Mouse (Mus musculus): ENCODE measurements around the gene Slc8b1. TPM values are rescaled to one million over a fixed set of nuclear protein-coding genes. Genes with fewer than 3 reads are reported as not detected.

Gene Slc8b1
- total RNA-seq, 2 experiments from 2014 or later = 5.5 to 5.7 TPM

DNA sequence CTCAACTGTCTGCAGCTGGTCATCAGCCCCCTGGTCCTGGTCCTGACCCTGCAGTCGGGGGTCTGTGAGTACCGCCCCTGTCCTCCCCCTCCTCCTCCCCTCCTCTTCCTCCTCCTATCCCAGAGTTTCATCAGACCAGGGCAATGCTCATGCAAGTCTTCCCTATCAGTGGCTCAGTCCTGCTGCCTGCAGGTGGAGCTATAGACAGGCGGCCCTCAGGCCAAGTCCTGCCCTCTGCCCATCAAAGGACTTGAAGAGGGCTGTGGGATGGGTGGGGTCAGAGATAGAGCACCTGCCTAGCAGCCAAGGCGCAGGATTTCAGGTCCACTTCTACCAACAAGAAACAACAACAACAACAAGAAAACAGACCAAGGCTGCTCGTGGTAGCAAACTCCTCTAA lies 14.8 kb downstream of the Slc8b1 start:
- no peak for DNase-seq (ENCODE audit: low spot score in 2 of 2)

DNA sequence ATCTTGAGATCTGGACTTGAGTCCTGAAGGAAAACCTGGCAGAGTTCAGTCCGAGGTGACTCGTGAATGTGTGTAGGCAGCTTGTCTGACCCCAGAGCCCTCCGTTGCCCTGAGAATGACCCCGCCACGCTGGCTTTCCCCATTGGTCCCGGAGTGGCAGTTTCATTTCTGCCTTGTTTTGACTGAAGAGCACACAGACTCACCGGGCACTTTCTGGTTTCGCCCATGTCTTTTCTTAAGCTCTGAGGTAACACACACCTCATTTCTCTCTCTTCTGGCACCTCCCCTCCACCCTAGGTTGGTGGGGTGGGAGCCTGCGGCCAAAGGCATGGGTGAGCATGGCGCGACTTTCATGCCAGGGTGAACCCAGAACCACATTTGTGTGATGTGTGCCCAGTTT lies 15.3 kb downstream of the Slc8b1 start:
- DNase-seq (ENCODE audit: low spot score in 2 of 2) = no peak

GRCm38 (mm10) chr5:120527296-120527964 lies 16.5 kb downstream of the Slc8b1 start:
- DNase-seq (ENCODE audit: low spot score in 2 of 2) = no peak

DNA sequence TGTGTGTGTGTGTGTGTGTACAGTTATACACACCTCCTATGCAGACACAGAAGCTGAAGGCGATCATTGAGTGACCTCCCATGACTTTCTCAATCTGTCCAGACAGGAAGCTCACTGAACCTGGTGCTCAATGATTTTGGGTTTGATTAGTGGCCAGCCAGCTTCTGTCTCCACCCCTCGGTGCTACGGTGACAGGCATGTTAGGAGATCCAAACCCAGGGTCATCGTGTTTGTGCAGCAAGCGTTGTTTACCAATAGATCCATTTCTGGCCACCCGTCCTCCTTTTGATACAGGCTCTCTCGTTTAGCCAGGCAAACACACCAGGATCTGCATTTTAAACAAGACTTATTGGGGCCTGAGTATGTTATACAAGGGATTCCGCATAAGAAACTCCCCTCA lies 20.7 kb downstream of the Slc8b1 start:
- no peak for DNase-seq (ENCODE audit: low spot score in 2 of 2)

DNA sequence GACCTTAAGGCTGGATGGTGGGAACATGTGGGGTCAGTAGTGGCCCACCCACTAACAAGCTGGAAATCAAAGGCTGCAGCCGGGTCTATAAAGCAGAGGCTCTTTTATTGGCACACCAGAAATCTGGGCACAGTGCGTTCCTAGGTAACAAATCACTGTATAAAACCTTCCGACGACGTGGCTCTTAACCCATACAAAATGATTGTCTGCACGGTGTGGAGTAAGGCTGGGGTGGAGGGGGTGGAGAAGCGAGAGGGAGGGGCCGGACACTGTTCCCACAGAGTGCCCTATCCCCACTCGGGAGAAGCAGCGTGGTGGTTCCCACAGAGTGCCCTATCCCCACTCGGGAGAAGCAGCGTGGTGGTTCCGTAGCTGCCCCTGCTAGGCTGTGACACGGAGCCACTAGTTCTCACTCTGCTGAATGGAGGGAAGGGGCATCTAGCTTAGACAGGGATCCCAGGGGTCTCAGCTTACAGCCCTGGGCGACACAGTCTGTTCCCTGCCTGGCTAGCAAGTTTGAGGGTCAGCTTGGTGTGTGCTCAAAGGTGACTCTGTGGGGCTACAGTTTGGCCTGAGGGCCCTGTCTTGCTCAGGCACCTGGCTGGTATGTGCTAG lies 23.2 kb downstream of the Slc8b1 start:
- no peak for DNase-seq (ENCODE audit: low spot score in 2 of 2)

DNA sequence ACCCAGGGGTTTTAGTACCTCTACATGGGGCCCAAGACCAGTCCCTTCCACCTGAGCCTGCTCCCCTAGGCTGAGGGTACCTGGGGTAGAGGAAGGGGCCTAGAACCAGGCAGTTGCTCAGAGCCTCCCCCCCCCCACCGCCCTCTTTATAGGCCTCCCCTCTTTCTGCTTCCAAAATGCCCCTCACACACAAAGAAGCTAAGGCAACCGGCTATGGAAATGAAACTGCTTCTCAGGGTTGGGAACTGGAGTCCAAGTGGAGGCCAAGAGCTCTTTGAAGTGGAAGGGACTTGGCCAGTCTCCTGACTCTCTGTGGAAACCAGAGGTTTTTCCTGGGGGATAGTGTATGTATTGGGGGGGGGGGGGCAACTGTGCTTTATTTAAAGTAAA lies 23.7 kb downstream of the Slc8b1 start:
- no peak for DNase-seq (ENCODE audit: low spot score in 2 of 2)

GRCm38 (mm10) chr5:120536046-120536445 lies 25.1 kb downstream of the Slc8b1 start:
- DNase-seq (ENCODE audit: low spot score in 2 of 2) = peak; percentile 42 to 56

DNA sequence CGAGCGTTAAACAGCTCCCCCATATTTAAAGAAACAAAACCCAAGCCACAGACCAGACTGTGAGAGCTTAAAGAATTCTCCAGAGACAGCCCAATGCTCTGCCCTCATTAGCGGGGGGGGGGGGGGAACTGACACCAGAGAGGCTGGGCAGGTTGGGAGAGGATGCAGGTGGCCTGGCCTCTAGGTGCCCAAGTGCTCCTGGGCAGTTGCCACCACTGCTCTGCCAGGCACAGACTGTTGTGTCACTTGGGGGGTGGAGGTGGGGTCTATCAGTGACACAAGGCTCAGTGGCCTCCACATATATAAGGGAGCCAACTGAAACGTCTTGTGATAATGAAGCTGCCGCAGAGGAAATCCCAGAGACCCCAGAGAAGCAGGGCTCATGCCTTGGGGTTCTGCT lies 25.7 kb downstream of the Slc8b1 start:
- no peak for DNase-seq (ENCODE audit: low spot score in 2 of 2)

- DNase-seq (ENCODE audit: low spot score in 2 of 2) = no peak
These were observed 37.4 kb downstream of the Slc8b1 start for GRCm38 (mm10) chr5:120548236-120548850.

GRCm38 (mm10) chr5:120550137-120550536 lies 39.2 kb downstream of the Slc8b1 start:
- DNase-seq (ENCODE audit: low spot score in 2 of 2) = no peak

DNA sequence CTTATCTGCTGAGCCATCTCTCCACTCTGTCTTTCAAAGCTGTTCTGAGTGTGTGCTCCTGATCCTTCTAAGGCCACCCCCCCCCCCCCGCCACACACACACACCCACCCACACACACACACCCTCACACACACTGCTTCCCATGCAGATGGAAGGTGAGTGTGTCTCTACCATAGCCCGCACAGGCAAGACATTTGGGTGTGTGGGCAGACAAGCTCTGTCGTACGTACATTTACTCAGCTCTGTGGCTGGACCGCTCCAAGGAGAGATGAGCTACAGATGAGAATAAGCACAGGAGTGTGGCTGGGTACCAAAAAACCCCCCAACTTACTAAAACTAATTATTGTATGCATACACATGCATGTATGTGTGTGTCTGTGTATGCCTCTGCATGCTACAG lies 39.7 kb downstream of the Slc8b1 start:
- no peak for DNase-seq (ENCODE audit: low spot score in 2 of 2)

- no peak for DNase-seq (ENCODE audit: low spot score in 2 of 2)
These were observed 44.9 kb downstream of the Slc8b1 start for GRCm38 (mm10) chr5:120555871-120556270.

GRCm38 (mm10) chr5:120558041-120558440 lies 47.1 kb downstream of the Slc8b1 start:
- DNase-seq (ENCODE audit: low spot score in 2 of 2) = no peak

DNA sequence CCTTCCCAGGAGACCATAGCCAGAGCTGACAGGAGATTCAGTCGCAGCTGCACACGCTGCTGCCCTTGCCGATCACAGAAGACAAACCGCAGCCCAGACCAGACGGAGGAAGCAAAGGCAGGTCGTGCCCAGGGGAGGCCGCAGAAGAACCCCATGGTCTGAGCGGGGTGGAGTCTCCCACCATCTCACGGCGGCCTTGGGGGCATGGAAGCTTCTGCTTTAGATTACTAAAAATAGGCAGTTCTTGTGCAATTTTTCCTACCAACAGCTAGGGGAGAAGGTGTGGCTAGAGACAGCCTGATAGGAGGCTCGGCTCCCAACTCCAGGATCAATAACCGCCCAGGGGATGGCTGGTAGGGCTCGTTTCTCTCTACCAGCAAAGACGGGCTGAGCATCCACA lies 47.8 kb downstream of the Slc8b1 start:
- no peak for DNase-seq (ENCODE audit: low spot score in 2 of 2)

- DNase-seq (ENCODE audit: low spot score in 2 of 2) = no peak
These were observed 49.2 kb downstream of the Slc8b1 start for GRCm38 (mm10) chr5:120560129-120560615.

- DNase-seq (ENCODE audit: low spot score in 2 of 2) = peak in 1 of 2 experiments; percentile 70
These were observed 49.8 kb downstream of the Slc8b1 start for GRCm38 (mm10) chr5:120560616-120561311.

- no peak for DNase-seq (ENCODE audit: low spot score in 2 of 2)
These were observed 52.3 kb downstream of the Slc8b1 start for GRCm38 (mm10) chr5:120562956-120563913.

DNA sequence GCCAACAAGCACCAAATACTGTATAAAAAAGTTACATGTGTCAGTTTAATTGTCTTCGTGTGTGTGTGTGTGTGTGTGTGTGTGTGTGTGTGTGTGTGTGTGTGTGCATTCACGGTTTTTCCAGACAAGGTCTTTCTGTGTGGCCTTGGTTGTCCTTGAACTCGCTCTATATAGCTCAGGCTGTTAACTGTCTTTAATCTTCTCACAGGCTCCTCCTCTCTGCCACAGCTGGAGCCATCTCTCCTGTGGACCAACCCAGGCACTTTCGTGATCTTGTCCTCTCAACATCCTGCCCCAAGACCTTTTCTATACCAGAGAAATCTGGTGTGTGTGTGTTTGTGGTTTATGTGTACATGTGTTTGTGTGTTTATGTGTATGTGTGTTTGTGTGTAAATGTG lies 52.9 kb downstream of the Slc8b1 start:
- no peak for DNase-seq (ENCODE audit: low spot score in 2 of 2)

DNA sequence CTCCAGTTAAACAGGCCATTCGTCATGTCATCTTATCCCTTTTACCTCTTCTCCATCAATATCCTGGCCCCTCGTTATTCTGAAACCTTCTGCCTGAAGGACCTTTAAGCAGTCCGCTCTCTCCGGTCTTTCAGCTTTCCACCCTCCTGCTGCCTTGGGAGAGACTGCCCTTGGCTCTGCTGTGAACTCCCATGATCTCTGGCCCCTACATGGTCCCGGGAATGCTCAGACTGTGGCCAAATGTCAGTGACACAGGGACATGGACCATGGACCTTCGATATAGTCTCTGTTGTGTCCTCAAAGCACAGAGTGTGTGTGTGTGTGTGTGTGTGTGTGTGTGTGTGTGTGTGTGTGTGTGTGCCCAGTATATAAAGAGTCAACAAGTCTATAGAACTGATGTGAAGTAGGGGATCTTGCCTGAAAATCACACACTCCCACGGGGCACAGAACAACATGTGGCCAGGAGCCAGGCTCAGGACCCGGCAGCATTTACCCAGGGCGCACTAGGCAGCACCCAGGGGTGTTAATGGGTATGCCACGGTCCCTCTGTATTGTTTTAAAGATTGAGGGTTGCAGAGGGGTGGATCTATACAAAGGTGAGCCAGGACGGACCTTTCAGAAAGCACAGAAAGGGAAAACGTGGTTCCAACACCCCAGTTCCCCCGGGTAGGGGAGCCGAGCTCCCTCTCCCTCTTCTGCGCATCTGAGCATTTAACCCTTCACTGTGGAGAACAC lies 54.4 kb downstream of the Slc8b1 start:
- DNase-seq (ENCODE audit: low spot score in 2 of 2) = no peak

DNA sequence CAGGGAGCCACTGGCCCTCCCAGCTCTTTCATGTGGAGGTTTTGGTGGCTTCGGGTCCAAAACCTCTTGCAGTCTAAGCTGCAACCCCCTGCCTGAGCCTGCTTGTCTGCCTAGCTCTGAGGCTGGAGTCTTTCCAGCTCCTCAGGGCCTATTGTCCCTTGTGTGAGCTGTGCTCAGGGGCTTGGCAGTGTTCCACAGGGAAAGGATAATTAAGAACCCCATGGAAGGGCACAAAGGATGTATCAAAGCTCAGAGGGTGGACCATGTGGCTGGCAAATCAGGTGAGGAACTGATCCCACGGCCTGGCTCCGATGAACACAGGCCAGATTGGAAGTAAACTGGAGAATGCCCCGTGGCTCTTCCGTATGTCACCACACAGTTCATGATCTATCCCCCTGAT lies 55.1 kb downstream of the Slc8b1 start:
- peak in 1 of 2 experiments; percentile 67 for DNase-seq (ENCODE audit: low spot score in 2 of 2)

All from layer of hippocampus, postnatal 10 days (tissue).